Mouse (Mus musculus) cerebellum, postnatal 10 days (tissue): ENCODE measurements around the gene Rai1.

Experiments
- DNase-seq, 2 experiments: peaks; one replicate each; pipeline ENCODE4 v3.0.0; 2021; ENCODE audit warnings: mixed read lengths in 2 of 2

The Rai1 gene

DNA sequence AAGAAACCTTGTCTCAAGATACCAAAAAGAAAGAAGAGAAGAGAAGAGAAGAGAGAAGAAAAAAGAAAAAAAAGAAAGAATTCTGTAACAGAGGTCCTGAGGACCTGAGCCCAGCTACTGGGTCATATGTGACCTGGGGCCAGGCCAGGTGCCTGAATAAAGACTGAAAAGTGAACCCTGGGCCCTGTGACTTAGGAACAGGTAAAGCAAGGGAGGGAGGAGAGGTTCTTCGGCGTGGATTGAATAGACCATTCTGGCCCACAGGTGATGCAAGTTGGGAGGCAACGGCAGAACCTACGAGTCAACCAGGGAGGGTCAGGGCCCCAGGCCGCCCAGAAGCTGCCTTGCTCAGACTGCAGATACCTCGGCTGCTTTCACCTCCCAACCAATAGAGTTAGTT is 116.6 kb downstream of the Rai1 start:
- DNase-seq: no peak

DNA sequence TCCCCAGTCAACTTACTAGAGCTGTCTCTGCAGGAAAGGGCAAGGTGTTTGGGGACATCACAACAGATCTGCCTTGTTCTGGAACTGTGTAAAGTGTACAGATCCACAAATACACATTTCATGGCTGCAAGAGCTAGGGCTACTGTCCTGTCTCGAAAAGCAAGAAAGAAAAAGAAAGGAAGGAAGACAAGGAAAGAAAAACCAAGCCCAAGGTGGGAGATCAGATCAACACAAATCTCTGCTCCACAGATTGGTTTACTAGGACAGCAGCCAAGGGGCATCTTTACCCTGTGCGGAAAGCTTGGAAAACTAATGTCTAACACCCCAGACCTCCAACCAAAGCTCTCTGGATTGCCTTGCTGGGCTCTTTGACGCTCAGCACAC is 117.3 kb downstream of the Rai1 start:
- DNase-seq: no peak

DNA sequence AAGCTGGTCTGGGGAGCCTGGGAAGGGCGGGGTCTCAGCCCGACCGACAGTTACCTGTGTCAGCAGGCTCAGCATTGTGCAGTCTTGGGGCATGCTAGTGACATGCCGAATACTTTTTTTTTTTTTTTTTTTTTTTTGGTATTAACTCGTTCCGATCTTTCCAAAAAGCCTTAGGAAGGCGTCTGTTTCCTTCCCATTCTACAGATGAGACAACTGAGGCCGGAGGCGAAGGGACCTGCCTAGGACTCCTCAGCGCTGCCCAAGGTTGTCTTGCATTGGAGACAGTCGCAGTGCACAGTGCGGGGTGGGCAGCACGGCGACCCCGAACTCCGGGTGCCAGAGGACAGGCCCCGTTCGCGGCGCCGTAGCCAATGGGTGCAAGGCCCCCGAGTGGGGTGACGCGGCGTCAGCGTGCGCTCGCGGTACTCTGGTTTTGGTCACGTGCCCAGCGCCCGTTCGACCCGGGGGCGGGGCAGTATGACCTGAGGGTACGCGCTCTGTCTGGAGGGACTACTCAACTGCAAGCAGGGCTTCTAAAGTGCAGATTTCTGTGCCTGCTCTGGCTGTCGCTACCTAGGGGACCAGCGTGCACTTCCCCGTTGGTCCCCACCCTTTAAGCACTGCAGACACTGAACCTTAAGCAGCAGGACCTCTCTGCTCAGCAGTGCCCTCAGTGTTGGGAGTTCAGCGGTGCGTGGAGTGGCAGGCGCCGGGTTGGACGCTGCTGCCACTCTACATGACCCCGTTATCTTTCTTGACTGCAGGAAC is 117.8 kb downstream of the Rai1 start, which contains the start of gene Srebf1:
Srebf1 (minus strand) TSS at position 113 of the 768 bp plus-strand sequence.
- DNase-seq: peak; percentile 79 to 80

DNA sequence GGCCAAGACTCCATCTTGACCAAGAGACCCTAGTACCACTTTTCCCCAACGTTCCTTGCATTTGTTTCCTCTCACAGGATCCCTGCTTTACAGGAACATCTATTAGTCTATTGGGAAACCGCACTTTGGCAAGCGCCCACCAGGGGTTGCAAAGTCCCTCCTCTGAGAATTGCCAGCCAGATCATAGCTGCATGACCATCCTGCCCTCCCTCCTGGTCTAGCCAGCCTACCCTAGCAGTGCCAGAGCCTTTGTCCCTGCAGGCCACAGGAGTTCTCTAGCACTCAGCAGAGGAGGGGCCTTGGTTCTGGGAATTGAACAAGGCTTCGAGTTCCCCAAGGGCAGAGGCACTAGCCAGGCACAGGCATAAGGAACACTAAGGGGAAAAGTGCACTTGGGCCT is 119.9 kb downstream of the Rai1 start:
- DNase-seq: peak in 1 of 2 experiments; percentile 46

DNA sequence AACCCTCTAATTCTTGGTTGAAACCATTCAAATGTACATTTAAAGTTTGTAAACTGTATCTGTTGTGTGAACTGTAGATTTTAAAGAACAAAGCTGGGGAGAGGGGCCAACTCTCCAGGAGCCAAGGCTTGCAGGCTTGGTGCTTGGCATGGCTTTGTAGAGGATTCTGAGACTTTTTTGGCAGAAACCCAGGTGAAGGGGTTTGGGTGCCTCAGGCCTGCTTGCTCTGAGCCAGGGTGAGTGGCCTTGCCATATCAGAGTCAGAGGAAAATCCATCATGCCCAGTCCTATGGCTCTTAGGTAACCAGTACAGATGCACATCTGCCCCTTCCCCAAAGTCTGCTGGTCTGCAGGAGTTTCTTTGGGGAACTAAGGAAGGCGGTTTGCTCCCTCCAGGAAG is 121.1 kb downstream of the Rai1 start:
- no peak for DNase-seq

DNA sequence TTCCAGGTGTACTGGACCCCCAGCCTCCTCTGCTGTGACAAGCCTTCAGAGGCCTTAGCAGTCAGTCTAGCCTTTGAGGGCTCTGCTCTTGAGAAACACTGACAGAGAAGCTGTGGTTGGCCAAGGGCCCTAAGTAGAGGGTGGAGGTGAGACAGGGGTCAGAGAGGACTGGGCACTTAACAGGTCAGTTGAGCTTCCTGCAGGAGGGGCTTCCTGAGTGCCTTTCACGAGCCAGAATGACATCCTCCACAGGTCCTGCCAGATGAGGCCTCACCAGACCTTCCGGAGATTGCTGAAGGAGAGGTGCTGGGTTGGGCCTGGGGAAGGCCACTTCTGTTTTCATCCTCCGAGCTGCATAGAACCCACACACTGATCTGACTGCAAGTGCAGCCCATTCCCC is 123.7 kb downstream of the Rai1 start:
- DNase-seq: no peak

DNA sequence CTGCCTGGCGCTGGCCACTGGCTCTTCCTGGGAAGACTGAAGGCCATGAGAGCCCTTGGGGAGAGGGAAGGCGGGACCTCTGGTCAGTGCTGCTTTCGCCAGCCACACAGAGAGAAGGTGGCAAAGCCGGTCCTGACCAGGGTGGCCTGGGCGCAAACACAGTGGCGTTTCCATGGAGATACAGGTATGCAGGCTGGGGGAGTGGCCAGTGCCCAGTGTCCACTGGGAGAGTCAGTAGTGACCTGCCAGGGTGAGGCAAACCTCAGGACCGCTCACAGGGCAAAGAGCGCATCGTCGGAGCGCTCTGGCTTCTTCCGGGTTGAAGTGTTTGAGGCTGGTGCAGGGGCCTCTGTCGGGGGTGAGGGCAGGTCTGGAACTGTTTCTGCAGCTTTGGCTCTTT is 125.0 kb downstream of the Rai1 start:
- DNase-seq: no peak

DNA sequence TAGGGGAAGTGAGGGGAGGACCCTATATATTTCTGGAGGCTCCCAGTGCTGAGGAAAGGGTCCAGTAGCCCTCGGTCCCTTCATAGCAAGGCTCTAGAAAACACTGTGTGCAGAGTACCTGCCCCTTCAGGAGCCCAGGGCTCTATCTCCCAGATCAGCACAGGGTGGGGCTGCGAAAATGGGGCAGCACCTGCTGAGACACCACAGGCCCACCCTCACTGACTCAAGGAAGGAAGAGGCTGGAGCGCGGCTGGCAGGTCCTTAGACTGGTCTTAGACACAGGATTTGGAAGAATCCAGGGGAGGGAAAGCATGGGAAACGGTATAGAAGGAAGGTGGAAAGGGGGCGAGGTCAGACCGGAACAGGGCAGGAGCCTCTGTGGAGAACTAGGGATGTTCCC is 125.7 kb downstream of the Rai1 start:
- DNase-seq: no peak

DNA sequence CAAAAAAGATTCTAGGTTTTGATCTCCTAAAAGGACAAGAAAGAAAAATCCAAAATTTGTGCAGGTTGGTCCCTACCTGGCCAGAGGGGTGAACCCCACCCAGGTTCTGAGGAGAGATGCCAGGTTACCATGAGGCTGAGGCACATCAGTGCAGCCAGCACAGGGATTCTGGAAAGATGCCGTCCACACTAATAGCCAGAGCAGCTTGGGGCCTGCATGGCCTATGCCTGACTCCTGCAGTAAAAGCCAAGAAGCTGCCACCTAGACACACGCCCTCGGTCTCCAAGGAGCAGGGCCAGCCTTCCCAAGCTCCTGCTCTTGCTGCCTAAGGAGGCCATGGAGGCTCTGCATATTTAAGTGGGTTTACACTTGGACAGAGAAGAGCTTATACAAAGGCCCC is 126.5 kb downstream of the Rai1 start:
- peak; percentile 73 to 74 for DNase-seq

DNA sequence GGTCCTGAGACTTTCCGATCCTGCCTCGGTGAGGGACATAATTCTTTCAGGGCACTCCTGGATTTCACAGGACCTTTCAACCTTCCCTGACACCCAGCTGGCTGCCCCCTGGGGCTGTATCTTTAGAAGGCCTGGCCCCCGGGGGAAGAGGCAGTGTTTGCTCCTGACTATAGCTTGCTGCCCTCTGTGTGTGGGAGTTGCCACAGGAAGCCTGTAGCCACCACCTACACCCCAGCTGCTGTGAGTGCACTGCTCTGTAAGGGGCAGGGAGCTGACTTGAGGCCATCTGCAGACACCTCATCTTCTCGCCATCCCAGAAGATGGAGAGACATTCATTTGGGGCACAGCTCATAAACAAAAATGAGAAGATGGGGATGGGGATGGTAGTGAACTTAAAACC is 127.1 kb downstream of the Rai1 start:
- DNase-seq: no peak

DNA sequence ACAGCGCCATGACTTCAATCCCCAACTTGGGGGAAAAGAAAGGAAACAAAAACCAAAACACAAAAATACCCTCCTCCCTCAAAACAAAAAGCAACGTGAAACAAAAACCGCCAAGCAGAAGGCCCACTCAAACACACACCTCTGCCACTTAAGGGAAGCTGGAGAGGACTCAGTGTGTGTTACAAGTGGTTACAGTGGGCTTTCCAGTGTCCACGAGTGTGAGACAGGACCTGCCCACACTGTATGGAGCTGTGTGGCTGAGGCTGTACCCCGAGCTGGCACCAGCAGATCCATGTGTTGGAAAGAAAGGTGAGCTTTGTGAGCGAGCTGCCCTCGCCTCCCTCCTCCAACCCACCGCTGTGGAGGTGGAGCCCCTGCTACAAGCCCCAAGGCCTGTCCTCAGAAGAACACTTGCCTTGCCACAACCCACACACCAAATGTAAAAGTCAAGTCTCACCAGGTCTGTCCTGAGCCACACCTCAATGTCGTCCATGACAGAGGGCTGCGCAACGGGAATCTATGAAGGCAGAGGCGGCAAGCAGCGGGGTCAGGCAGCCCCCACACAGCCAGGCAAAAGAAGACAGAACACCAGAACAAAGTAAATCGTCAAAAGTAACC is 127.7 kb downstream of the Rai1 start:
- no peak for DNase-seq

DNA sequence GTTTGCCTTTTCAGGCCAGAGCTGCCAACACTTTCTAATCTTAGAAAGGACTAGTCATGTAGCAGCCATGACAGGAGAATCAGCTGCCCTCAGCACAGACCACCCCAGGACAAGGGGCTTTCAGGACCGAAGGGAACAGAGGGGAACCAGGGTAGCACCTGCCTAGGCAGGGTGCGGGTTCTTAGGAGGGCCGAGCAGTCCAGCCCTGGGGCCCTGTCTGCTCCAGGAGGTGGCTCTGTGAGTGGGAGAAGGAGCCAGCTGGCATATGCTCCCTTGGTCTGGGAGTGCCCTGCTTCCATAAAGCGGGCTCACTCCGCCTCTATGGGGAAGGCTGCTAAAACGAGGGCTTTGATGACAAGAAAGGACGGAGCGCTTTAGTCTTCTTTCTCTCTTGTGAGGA is 128.4 kb downstream of the Rai1 start:
- peak; percentile 72 to 79 for DNase-seq

DNA sequence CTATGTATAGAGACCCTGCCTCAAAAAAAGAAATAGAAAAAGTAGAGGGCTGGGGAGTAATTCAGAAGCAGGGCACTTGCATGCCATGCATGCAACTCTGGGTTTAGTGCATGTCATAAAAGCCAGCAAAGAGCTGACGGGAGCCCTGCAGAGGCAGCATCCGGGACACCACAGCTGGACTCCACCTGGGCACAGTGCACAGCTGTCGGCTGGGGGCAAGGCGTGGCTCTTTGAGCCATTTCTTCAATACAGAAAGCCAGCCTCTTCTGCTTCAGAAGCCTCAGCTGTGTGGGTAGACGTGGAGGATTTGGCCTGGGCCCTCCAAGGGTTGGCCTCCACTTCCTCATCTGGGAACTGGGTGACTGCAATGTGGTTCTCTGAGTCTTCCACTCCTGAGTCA is 130.5 kb downstream of the Rai1 start:
- DNase-seq: no peak

DNA sequence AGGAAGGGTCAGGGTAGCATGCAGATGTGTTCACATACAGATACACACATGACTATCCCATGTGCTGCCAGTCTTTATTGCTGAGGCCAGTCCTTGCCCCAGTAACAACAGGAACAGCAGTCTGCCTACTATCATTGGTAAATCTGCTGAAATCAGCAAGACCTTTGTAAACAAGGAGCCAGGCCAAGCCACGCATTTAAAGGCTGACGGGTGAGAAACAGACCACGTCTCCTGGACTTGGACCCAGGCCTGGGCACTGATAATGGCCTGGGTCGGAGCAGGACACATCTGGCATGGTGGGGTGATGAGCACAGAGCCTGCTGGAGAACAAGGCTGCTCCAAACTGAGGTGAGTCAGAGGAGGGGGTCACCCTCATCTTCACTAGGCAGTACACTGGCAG is 135.7 kb downstream of the Rai1 start:
- no peak for DNase-seq

DNA sequence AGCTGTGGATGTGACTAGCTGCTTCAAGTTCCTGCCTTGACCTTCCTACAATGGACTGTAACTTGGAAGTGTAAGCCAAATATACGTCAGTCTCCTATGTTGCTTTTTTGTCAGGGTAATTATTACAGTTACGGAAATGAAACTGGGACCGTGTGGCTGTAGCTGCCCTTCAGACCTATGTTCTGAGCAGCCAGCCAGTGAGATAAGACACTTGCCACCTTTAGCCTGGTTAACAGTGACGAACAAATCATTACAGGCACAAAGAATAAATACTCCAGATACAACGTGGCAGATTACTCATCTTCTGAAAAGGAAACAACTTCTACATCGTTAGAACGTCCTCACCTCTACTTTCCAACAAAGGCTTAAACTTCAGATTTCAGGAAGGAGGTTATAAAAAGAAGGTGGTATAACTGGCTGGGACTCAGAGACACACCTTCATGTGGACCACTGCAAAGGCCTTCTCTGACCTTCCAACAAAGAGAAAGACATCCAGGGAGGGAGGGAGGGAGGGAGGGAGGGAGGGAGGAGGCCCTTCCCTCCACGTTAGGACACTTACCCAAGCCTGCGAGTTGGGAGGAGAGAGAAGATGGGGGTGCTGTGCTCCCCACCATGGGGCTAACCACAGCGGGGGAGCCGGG is 139.8 kb downstream of the Rai1 start:
- no peak for DNase-seq

DNA sequence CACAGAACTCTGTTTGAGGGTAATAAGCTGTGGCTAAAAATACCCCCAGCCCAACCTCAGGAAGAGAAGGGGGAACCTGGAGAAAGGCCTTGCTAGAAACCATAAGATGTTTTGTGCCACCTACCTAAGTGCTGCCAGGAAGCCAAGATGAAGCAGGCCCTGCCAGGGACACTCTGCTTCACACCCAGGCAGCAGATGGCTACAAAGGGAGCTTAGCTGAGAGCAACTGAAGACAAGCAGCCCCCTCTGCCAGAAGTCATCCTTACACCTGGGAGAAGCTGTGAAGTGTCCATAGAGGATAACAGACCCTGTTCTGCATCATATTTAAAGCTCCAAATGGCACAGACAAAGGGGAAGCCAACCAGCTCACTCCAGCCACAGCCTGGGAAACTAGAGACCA is 141.3 kb downstream of the Rai1 start:
- peak; percentile 47 to 62 for DNase-seq

DNA sequence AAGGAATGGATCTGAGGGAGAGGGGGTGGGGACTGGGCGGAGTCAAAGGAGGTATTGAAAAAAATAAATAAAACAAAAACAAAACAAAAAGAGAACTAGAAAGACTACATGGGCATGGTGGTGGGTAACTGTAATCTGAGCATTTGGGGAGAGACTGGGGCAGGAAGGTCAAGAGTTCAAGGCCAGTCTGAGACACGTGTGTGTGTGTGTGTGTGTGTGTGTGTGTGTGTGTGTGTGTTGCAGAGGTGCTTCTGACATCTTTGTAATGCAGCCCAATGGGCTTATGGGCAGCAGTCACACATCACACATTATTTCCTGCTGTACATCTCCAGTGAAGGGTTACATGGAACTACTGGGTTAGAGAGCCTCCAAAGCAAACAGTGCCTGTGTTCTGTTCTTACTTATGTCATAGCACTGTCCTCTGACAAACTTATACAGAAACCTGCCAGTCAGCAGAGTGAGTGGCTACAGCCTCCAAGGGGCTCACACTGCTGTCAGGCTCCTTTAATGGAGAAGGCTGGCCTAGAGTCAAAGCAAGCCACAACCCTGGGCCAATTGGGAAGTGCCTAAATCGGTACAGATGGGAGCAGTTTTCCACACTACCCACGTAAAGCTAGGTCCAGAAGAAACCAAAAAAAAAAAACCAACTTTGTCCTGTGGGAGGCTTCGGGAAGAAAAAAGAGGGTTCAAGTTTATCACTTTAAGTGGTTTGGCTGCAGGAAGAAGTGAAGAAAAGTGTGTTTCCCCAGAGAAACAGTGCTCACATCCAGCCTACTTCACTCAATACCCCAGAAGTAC is 143.1 kb downstream of the Rai1 start:
- DNase-seq: peak; percentile 81 to 85
